Mouse (Mus musculus) lung, postnatal 0 days (tissue): ENCODE data around the gene 1700037C18Rik. TPM values are rescaled to one million over a fixed set of nuclear protein-coding genes. Genes with fewer than 3 reads are reported as not detected.
"Not testable (repeated sequence)": the region's sequence is repeated elsewhere in the genome, so short reads cannot be mapped to it uniquely, and the experiment has no call there.

Experiments
- ATAC-seq: fragments of 200-750 bp; cut with Nextera tagmentation; 2 replicates; pipeline ENCODE4 v1.8.0; 2017; ENCODE audit warnings: moderate library complexity
- DNase-seq: peaks from one replicate; pipeline ENCODE4 v3.0.0-alpha.2; 2016; ENCODE audit warnings: low spot score
- H3K27ac ChIP-seq: fragments of 300-500 bp; sonication (generic); 2 replicates; pipeline ENCODE4 v1.5.1; 2014; ENCODE audit warnings: antibody characterized with exemption, mild to moderate bottlenecking, low read length, mixed read lengths
- H3K27me3 ChIP-seq: fragments of 300-500 bp; sonication (generic); replicated peaks from 2 replicates; pipeline ENCODE4 v1.6.1; 2014; ENCODE audit warnings: low read length, mixed read lengths; ENCODE audit not compliant: insufficient read depth
- H3K36me3 ChIP-seq: fragments of 300-500 bp; sonication (generic); 2 replicates; pipeline ENCODE4 v1.6.1; 2014; ENCODE audit warnings: low read length, mixed read lengths; ENCODE audit not compliant: insufficient read depth
- H3K4me1 ChIP-seq: fragments of 300-500 bp; sonication (generic); 2 replicates; pipeline ENCODE4 v1.6.1; 2014; ENCODE audit warnings: antibody characterized with exemption, low read depth, low read length, mixed read lengths; ENCODE audit not compliant: insufficient read depth
- H3K4me2 ChIP-seq: fragments of 300-500 bp; sonication (generic); replicated peaks from 2 replicates; pipeline ENCODE4 v1.6.1; 2014; ENCODE audit warnings: low read depth, mild to moderate bottlenecking, low read length, moderate library complexity, mixed read lengths
- H3K4me3 ChIP-seq: fragments of 300-500 bp; sonication (generic); 2 replicates; pipeline ENCODE4 v1.5.1; 2014; ENCODE audit warnings: low read depth, low read length
- H3K9ac ChIP-seq: fragments of 300-500 bp; sonication (generic); replicated peaks from 2 replicates; pipeline ENCODE4 v1.6.1; 2014; ENCODE audit warnings: low read depth, mild to moderate bottlenecking
- H3K9me3 ChIP-seq: fragments of 300-500 bp; sonication (generic); 2 replicates; pipeline ENCODE4 v1.6.1; 2016; ENCODE audit warnings: low read length, mixed read lengths
- CTCF ChIP-seq: IDR thresholded peaks from 2 replicates; pipeline ENCODE4 v1.5.1; 2016; ENCODE audit warnings: antibody characterized with exemption, mild to moderate bottlenecking
- EP300 ChIP-seq: IDR thresholded peaks from 2 replicates; pipeline ENCODE4 v1.6.1; 2016; ENCODE audit warnings: antibody characterized with exemption, mild to moderate bottlenecking, control low read depth
- WGBS: fragments of 180-500 bp; shearing (Covaris S2); extraction: QIAGEN DNeasy Blood & Tissue Kit; methylation state at CpG from one replicate; pipeline ENCODE4 v1.1.7; 2014; 5-methylcytosine and 5-hydroxymethylcytosine counted together
- polyA plus RNA-seq: library from polyadenylated mRNA; unstranded; fragments of >200 nt; fragmentation: Nextera tagmentation; extraction: Ambion mirVana; gene quantifications from 2 replicates; pipeline ENCODE4 v1.2.1, GENCODE M21; 2015

1700037C18Rik gene
- polyA plus RNA-seq, 1 experiment from 2014 or later: 10.8 TPM

GRCm38 (mm10) chr16:3859254-3859653, 49.2 kb downstream of the 1700037C18Rik start:
- no peaks in the 10 kb centered on the region for H3K4me1 ChIP-seq
- no peak overlapping the region for H3K4me2 ChIP-seq
- no peak overlapping the region for H3K4me3 ChIP-seq
- DNase-seq (no peak), ATAC-seq (no peak)
- WGBS: 85% methylated on average over 4 of the region's 4 CpGs
- no peaks in the 10 kb centered on the region for H3K36me3 ChIP-seq
- H3K27ac ChIP-seq: no peak overlapping the region
- no peak overlapping the region for H3K9ac ChIP-seq
- H3K27me3 ChIP-seq: no peaks in the 10 kb centered on the region
- no peak for TF ChIP-seq EP300
- no peak for TF ChIP-seq CTCF
- no peaks in the 10 kb centered on the region for H3K9me3 ChIP-seq

DNA sequence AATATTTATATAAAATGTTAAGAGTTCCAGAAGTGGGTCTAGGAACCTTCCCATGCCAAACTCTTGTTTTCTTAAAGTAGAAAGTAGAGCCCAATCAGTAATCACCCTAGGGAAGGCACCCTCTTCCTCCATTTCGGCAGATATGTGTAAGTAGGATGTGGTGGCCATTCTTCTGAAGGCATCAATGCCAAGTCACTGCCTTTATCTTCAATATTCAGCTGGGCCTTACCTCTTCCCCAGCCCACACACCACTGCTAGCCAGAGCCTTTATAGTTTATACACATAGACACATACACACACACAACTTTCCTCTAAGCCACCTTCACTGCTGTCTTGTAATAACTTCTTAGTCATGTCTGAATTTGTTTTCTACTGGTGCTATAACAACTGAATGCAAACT, 52.7 kb downstream of the 1700037C18Rik start:
- no peak for DNase-seq
- Histone ChIP-seq H3K27me3 (no peaks in the 10 kb centered on the region), H3K4me3 (no peak overlapping the region), H3K9ac (no peak overlapping the region), H3K27ac (no peak overlapping the region), H3K36me3 (no peaks in the 10 kb centered on the region), H3K4me1 (no peaks in the 10 kb centered on the region), H3K9me3 (no peaks in the 10 kb centered on the region), H3K4me2 (no peak overlapping the region)
- TF ChIP-seq CTCF (no peak), EP300 (no peak)
- no peak for ATAC-seq
- WGBS: 79% methylated on average over 1 of the region's 1 CpGs

DNA sequence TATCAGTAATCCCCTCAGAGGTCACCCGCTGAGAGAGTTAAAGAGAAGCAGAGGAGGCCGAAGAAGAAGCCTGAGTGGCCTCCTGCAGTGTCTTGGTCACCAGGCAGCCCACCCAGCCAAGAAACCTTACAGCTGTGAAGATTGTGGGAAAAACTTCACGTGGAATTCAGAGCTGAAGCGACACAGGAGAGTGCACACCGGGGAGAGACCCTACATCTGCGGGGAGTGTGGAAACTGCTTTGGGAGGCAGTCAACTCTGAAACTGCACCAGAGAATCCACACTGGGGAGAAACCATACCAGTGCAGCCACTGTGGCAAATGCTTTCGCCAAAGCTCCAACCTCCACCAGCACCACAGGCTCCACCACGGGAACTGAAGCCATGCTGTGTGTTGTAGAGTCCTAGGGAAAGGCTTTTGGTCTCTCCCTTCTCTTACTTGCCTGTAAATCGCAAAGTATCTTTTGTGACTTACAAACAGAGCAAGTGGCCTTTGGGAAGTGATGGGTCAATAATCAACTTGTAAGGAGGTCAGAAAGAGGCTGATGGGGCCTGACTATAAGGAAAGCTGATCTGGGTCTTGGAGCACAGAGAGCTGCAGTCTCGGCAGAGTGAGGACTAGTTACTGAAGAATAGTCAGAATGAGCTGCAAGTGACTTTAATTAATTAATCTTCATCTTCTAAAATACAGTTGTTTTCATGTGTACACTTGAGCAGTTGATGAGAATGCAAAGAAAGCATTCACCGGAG, 53.9 kb downstream of the 1700037C18Rik start:
- Histone ChIP-seq H3K4me2 (no peak overlapping the region), H3K27me3 (no peaks in the 10 kb centered on the region), H3K27ac (no peak overlapping the region), H3K9me3 (no peaks in the 10 kb centered on the region), H3K36me3 (no peaks in the 10 kb centered on the region), H3K4me1 (no peaks in the 10 kb centered on the region), H3K9ac (no peak overlapping the region), H3K4me3 (no peak overlapping the region)
- 66% methylated on average over 11 of the region's 11 CpGs for WGBS
- no peak for ATAC-seq
- TF ChIP-seq CTCF (no peak), EP300 (no peak)
- no peak for DNase-seq

DNA sequence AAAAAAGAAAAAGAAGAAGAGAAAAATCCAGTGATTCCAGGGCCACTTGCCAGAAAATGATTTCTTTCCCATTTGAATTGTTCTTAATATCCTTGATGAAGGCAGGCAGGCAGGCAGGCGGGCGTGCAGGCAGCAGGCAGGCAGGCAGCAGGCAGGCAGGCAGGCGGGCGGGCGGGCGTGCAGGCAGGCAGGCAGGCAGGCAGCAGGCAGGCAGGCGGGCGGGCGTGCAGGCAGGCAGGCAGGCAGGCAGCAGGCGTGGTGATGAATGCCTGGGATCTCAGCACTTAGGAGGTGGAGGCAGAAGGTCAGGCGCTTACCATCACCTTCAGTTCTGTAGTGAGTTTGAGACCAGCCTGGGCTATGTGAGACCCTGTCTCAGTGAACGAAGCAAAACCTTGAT, 55.9 kb downstream of the 1700037C18Rik start:
- no peak for DNase-seq
- TF ChIP-seq CTCF: no peak
- no peak for TF ChIP-seq EP300
- no peaks in the 10 kb centered on the region for H3K27me3 ChIP-seq
- 37% methylated on average over 10 of the region's 12 CpGs for WGBS
- H3K4me3 ChIP-seq: no peak overlapping the region
- H3K4me1 ChIP-seq: peaks cover 4% of the 10 kb centered on the region; the same call in 1 of the 2 replicates
- ATAC-seq: no peak
- H3K4me2 ChIP-seq: no peak overlapping the region
- no peak overlapping the region for H3K27ac ChIP-seq
- H3K9ac ChIP-seq: no peak overlapping the region
- H3K9me3 ChIP-seq: no peaks in the 10 kb centered on the region
- no peaks in the 10 kb centered on the region for H3K36me3 ChIP-seq

DNA sequence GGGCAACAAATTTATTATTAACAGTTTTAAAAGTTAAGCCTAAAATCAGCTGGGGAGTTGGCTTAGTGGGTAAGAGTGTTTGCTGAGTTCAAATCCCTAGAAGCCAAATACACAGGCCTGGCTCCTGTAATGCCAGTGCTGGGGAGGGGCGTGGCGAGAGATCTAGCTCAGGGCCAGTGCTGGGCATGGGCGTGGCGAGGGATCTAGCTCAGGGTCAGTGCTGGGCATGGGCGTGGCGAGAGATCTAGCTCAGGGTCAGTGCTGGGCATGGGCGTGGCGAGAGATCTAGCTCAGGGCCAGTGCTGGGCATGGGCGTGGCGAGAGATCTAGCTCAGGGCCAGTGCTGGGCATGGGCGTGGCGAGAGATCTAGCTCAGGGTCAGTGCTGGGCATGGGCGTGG, 57.2 kb downstream of the 1700037C18Rik start:
- H3K4me2 ChIP-seq, DNase-seq, H3K27me3 ChIP-seq, ATAC-seq, H3K36me3 ChIP-seq, H3K27ac ChIP-seq, H3K9ac ChIP-seq, H3K9me3 ChIP-seq, H3K4me3 ChIP-seq, H3K4me1 ChIP-seq: not testable (repeated sequence)
- 88% methylated on average over 8 of the region's 13 CpGs for WGBS

DNA sequence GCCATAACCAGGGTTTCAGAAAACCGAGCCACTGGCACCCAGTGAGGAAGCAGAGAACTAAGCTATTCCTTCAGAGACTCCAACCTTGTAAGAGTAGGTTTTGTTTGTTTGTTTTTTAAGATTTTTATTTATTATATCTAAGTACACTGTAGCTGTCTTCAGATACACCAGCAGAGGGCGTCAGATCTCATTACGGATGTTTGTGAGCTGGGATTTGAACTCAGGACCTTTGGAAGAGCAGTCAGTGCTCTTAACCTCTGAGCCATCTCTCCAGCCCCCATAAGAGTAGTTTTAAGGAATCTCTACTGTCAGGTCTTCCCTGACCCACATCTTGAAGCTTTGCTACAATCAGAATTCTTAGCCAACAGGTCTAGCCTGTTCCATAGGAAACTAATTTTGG, 60.1 kb downstream of the 1700037C18Rik start:
- TF ChIP-seq CTCF (peak; percentile 29), EP300 (no peak)
- Histone ChIP-seq H3K27me3 (no peaks in the 10 kb centered on the region), H3K4me2 (no peak overlapping the region), H3K9me3 (no peaks in the 10 kb centered on the region), H3K9ac (no peak overlapping the region), H3K36me3 (no peaks in the 10 kb centered on the region), H3K27ac (no peak overlapping the region), H3K4me3 (no peak overlapping the region), H3K4me1 (peaks cover 6% of the 10 kb centered on the region; the same call in 1 of the 2 replicates)
- WGBS: 68% methylated on average over 3 of the region's 3 CpGs
- ATAC-seq: no peak
- DNase-seq: no peak
